Mouse (Mus musculus) olfactory bulb, adult 2 months (tissue): ENCODE data around the gene Ccdc148. TPM values are rescaled to one million over a fixed set of nuclear protein-coding genes. Genes with fewer than 3 reads are reported as not detected.

Experiments
- H3K27ac ChIP-seq: fragments of 200-500 bp; 2 replicates; pipeline ENCODE4 v1.5.1; 2012; ENCODE audit warnings: low read depth, low read length; ENCODE audit not compliant: insufficient read depth
- H3K4me1 ChIP-seq: fragments of 200-500 bp; 2 replicates; pipeline ENCODE4 v1.6.1; 2012; ENCODE audit warnings: low read length; ENCODE audit not compliant: control insufficient read depth, insufficient read depth
- H3K4me3 ChIP-seq: fragments of 200-500 bp; 2 replicates; pipeline ENCODE4 v1.5.1; 2012; ENCODE audit warnings: mild to moderate bottlenecking, low read depth, low read length, moderate library complexity; ENCODE audit not compliant: insufficient read depth
- CTCF ChIP-seq: fragments of 200-500 bp; IDR thresholded peaks from 2 replicates; pipeline ENCODE4 v1.5.1; 2012; ENCODE audit warnings: low read depth, mild to moderate bottlenecking, low read length, moderate library complexity; ENCODE audit not compliant: insufficient read depth
- POLR2A ChIP-seq: fragments of 200-500 bp; IDR thresholded peaks from 2 replicates; pipeline ENCODE4 v1.6.1; 2012; ENCODE audit warnings: mild to moderate bottlenecking, low read depth, low read length, moderate library complexity; ENCODE audit not compliant: insufficient read depth
- WGBS: fragments of 180-500 bp; shearing (Covaris S2); methylation state at CpG from one replicate; pipeline ENCODE4 v1.1.7; 2018; 5-methylcytosine and 5-hydroxymethylcytosine counted together
- polyA plus RNA-seq: library from polyadenylated mRNA; stranded (reverse); fragments of >200 nt; gene quantifications from 2 replicates; pipeline ENCODE4 v1.2.4, GENCODE M21; 2012; ENCODE audit warnings: low replicate concordance; ENCODE audit not compliant: missing spikeins, insufficient read depth, insufficient read length

Ccdc148 gene
- polyA plus RNA-seq, 1 experiment: not detected

GRCm38 (mm10) chr2:58997151-58997550 is 163.3 kb downstream of the Ccdc148 start:
- Histone ChIP-seq H3K4me1 (no peaks in the 10 kb centered on the region), H3K4me3 (no peak overlapping the region), H3K27ac (no peak overlapping the region)
- TF ChIP-seq POLR2A (no peak), CTCF (no peak)
- 82% methylated on average over 2 of the region's 2 CpGs for WGBS

GRCm38 (mm10) chr2:58992431-58993191 is 167.9 kb downstream of the Ccdc148 start:
- Histone ChIP-seq H3K4me3 (no peak overlapping the region), H3K27ac (no peak overlapping the region), H3K4me1 (no peaks in the 10 kb centered on the region)
- 76% methylated on average over 14 of the region's 14 CpGs for WGBS
- TF ChIP-seq POLR2A (no peak), CTCF (no peak)

- TF ChIP-seq CTCF: no peak
- TF ChIP-seq POLR2A: no peak
- no peak overlapping the region for H3K4me3 ChIP-seq
- no peak overlapping the region for H3K27ac ChIP-seq
- WGBS: 93% methylated on average over 7 of the region's 7 CpGs
- no peaks in the 10 kb centered on the region for H3K4me1 ChIP-seq
These were observed 182.4 kb downstream of the Ccdc148 start for GRCm38 (mm10) chr2:58978095-58978494.

- no peak overlapping the region for H3K4me3 ChIP-seq
- WGBS: 62% methylated on average over 9 of the region's 9 CpGs
- TF ChIP-seq POLR2A: no peak
- TF ChIP-seq CTCF: no peak
- no peaks in the 10 kb centered on the region for H3K4me1 ChIP-seq
- H3K27ac ChIP-seq: no peak overlapping the region
These were observed 188.8 kb downstream of the Ccdc148 start for GRCm38 (mm10) chr2:58971507-58972275.

- 43% methylated on average over 2 of the region's 2 CpGs for WGBS
- no peak for TF ChIP-seq POLR2A
- TF ChIP-seq CTCF: no peak
- no peak overlapping the region for H3K27ac ChIP-seq
These were observed 203.6 kb downstream of the Ccdc148 start for GRCm38 (mm10) chr2:58956770-58957300.

GRCm38 (mm10) chr2:58956351-58956750 is 204.1 kb downstream of the Ccdc148 start:
- WGBS: 77% methylated on average over 2 of the region's 2 CpGs
- no peaks in the 10 kb centered on the region for H3K4me1 ChIP-seq
- H3K27ac ChIP-seq: no peak overlapping the region
- no peak overlapping the region for H3K4me3 ChIP-seq
- TF ChIP-seq CTCF (no peak), POLR2A (no peak)

More at GRCm38 (mm10) chr2:58956770-58957300, 203.6 kb downstream of the Ccdc148 start:
- Histone ChIP-seq H3K4me1 (no peaks in the 10 kb centered on the region), H3K4me3 (no peak overlapping the region)

GRCm38 (mm10) chr2:58952101-58952500 is 208.4 kb downstream of the Ccdc148 start:
- no peaks in the 10 kb centered on the region for H3K4me1 ChIP-seq
- TF ChIP-seq CTCF (no peak), POLR2A (no peak)
- whole genome bisulfite sequencing: 94% methylated on average over 3 of the region's 3 CpGs
- H3K4me3 ChIP-seq: no peak overlapping the region
- no peak overlapping the region for H3K27ac ChIP-seq

- no peak for TF ChIP-seq POLR2A
- no peak for TF ChIP-seq CTCF
- WGBS: 73% methylated on average over 7 of the region's 7 CpGs
- Histone ChIP-seq H3K27ac (no peak overlapping the region), H3K4me3 (no peak overlapping the region), H3K4me1 (no peaks in the 10 kb centered on the region)
These were observed 211.7 kb downstream of the Ccdc148 start for GRCm38 (mm10) chr2:58948796-58949195.

GRCm38 (mm10) chr2:58941361-58941760 is 219.1 kb downstream of the Ccdc148 start:
- Histone ChIP-seq H3K4me1 (no peaks in the 10 kb centered on the region), H3K27ac (no peak overlapping the region), H3K4me3 (no peak overlapping the region)
- no peak for TF ChIP-seq POLR2A
- TF ChIP-seq CTCF: no peak
- WGBS: 74% methylated on average over 4 of the region's 4 CpGs
